Mouse (Mus musculus) ES-E14 (cell line): ENCODE results near the gene Bco1.

Experiments
- CHD2 ChIP-seq: IDR thresholded peaks from 2 replicates; pipeline ENCODE4 v1.6.1; 2014; ENCODE audit warnings: mild to moderate bottlenecking, low read depth, low read length, inconsistent platforms
- HCFC1 ChIP-seq: IDR thresholded peaks from 2 replicates; pipeline ENCODE4 v1.6.1; 2012; ENCODE audit warnings: low read length, inconsistent platforms, borderline replicate concordance; ENCODE audit not compliant: insufficient read depth
- ZNF384 ChIP-seq: IDR thresholded peaks from 2 replicates; pipeline ENCODE4 v1.6.1; 2012; ENCODE audit warnings: low read depth, low read length, inconsistent platforms

- TF ChIP-seq ZNF384, result no peak
- TF ChIP-seq HCFC1, result no peak
- no peak for TF ChIP-seq CHD2
Measured at GRCm38 (mm10) chr8:117174536-117174935, 78.9 kb downstream of the Bco1 start.
